Mouse (Mus musculus): ENCODE data around the gene Med24. TPM values are rescaled to one million over a fixed set of nuclear protein-coding genes. Genes with fewer than 3 reads are reported as not detected.

Med24 gene
- total RNA-seq, 4 experiments from 2014 or later = 118 to 162 (median 138) TPM

DNA sequence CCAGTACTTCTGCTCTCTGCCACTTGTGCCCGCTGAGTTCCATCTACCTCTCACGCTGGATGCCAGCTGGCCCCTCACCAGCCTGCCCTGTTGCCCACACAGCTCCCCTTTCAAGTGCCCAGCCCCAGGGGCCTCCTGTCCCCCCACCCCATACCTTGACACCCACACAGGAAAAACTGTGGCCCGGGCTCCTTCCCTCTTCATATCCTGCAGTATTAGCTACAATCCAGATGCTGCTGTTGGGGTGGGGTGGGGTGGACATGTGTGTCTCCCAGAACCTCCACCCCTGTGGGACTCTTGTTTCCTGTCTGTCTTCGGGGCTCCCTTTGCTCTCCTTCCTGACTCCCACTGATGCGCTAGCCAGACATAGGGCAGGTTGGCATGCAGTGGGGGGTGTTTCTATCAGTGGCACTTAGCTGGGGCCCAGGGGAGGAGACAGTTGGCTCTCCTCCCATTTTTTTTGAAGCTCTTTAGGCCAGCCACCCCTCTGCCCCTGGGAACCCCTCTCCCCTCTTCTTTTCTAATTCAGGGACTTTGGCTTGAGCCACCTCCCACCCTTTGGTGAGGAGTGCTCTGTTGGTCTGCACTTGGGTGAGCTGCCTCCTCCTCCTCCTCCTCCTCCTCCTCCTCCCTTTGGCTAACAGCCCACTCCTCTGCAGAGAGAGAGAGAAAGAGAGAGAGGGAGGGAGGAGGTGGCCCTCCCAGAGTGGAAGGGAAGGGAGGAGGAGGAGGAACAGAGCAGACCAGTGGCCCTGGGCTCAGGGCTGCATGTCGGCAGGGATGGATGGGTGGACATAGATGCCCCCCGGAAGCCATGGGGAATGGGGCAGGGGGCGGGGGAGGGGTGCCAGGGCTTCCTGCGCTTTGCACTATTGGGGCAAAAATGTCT, 36.4 kb upstream of the Med24 start:
- no peak for DNase-seq (ENCODE audit: low spot score in 2 of 2)

DNA sequence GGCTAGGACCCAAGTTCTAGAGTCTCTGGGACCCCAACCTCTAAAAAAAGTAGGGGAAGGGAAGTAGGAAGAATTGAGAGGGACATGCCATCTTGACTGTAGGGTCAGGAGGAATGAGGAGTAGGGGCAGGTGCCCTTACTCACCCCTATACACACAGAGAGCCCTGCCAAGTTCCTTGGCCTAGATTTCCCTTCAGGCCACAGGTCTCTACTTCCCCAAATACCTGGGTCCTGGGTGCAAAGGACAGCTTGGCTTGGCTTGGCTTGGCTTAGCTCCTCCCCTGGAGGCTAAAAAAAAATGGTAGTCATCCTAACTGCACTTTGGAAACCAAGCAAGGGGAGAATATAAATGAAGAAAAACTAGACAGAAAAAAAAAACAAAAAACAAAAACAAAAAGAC, 35.5 kb upstream of the Med24 start:
- no peak for DNase-seq (ENCODE audit: low spot score in 2 of 2)

DNA sequence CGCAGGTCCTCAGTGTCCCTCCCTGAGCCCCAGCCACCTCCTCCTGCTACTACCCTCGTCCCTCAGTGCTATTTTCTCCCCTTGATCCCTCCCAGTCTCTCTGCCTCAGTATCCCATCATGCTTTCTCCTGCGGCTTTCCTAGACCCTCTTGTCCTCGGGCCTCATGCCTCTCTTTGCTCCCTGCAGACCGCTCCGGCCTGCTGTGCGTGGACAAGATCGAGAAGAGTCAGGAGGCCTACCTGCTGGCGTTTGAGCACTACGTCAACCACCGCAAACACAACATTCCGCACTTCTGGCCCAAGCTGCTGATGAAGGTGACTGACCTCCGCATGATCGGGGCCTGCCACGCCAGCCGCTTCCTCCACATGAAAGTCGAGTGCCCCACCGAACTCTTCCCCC, 34.9 kb upstream of the Med24 start:
- DNase-seq (ENCODE audit: low spot score in 2 of 2) = no peak

DNA sequence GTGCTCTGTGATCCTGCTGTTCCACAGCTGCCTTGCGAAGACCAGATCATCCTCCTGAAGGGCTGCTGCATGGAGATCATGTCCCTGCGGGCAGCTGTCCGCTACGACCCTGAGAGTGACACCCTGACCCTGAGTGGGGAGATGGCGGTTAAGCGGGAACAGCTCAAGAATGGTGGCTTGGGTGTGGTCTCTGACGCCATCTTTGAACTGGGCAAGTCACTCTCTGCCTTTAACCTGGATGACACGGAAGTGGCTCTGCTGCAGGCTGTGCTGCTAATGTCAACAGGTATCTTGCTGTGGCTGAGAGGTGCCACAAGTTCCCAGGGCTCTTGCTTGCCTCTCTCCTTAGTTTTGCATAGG, 34.2 kb upstream of the Med24 start:
- DNase-seq (ENCODE audit: low spot score in 2 of 2) = no peak

DNA sequence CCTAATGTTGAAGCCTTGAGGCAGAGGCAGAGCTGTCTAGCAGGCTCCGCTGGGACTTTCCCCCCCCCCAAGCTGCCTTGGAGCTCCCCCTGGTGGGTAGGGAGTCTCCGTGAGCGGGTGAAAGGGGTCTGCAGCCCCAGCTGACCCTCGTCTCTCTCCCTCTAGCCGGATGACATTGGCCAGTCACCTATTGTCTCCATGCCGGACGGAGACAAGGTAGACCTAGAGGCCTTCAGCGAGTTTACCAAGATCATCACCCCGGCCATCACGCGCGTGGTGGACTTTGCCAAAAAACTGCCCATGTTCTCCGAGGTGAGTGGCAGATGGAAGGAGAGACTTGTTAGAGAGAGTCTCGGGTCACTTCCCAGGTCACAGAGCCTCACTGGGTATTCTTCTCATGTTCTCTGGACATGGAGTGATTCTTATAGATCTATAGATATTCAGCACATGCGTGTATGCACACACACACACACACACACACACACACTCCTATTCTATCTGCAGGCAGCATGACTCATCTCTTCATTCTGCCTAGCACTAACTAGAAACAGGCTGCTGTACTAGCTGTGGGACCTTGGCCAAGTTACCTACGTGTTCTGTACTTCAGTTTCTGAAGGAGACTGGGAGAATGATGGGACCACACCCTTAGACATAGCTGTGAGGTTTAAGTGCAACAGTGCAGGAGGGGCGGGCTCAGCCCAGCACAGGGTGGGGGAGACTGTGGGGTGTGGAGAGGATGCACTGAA, 33.7 kb upstream of the Med24 start:
- no peak for DNase-seq (ENCODE audit: low spot score in 2 of 2)

DNA sequence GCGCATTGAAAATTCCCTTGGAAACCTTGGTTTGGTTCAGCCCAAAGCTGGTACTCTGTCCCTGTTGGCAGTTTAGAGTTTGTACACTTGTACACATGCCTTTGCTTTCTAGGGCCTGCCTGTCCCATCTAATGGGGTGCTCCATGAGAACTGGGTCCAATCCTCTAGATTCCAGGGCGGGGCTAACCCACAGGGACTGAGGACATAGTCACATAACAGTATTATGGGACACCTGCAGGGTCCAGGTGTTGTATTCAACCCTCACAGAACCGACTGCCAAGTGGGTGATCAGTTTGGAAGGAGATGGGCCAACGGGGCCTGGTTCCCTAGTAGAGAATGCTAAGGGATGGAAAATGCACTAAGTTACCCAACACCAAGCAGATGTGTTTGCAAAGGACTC, 32.7 kb upstream of the Med24 start:
- no peak for DNase-seq (ENCODE audit: low spot score in 2 of 2)

DNA sequence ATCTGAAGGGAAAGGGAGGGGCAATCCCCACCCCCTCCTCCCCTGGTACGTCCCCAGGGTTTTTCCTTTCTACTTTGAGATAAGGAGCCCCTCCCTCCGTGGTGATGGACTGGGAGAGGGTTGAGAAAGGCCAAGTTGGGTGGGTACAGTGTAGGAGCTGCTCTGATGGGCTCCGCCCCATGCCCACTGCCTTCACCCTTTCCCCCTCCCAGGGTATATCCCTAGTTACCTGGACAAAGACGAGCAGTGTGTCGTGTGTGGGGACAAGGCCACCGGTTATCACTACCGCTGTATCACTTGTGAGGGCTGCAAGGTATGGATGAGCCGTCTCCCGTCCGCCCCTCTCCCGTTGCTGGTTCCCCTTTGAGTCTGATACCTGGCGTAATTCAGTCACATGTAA, 27.5 kb upstream of the Med24 start:
- DNase-seq (ENCODE audit: low spot score in 2 of 2) = no peak

DNA sequence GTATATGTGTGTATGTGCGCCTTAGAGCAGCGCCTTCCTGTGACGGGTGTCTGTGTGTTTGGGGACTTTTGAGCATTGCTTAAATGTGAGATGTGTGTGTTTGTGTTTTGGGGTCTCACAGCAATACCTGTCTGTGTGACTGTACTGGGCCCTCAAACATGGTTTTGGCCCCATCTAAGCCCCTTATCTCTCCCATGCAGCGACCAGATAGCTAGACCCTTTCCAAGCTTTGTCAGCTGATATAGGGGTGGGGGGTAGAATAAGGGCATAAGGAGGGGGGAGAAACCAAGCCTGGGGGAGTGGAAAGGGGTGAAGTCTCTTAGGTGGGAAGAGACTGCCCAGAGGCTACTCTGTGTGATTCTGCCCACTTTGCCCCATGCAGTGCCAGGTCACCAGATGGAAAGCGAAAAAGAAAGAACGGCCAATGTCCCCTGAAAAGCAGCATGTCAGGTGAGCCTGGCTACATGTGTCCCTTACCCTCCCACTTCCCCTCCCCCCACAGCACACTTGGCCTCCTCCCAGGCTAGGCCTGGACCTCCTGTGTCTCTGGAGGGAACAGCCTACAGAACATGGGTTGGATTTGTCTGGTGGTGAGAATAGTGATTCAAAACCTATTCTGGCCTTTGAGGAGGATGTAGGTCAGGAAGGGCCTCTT, 26.6 kb upstream of the Med24 start:
- DNase-seq (ENCODE audit: low spot score in 2 of 2) = no peak

DNA sequence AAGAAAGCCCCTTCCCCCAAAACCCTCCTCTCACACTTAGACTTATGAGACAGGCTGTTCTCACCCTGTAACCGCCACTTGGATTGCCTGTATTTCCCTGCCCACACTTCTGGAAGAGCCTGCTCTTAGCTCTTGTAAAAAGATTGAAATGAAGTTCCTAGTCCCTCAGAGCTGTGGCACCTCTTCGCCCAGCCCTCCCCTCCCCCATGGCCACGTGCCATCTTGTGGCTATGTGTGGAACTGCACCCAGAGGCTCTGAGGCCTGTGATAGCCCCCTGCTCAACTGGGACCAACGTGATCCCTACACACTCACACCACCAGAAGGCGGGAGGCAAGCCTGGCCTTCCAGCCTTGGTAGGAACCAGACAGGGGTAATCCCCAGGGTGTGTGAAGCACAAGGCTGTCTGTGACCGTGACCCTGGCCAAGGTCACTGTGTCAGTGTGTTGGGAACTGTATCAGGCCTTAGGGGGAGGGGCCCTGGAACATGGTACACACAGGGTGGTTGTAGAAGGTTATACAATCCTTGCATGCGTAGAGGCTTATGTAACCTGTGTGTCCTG, 25.5 kb upstream of the Med24 start:
- no peak for DNase-seq (ENCODE audit: low spot score in 2 of 2)

DNA sequence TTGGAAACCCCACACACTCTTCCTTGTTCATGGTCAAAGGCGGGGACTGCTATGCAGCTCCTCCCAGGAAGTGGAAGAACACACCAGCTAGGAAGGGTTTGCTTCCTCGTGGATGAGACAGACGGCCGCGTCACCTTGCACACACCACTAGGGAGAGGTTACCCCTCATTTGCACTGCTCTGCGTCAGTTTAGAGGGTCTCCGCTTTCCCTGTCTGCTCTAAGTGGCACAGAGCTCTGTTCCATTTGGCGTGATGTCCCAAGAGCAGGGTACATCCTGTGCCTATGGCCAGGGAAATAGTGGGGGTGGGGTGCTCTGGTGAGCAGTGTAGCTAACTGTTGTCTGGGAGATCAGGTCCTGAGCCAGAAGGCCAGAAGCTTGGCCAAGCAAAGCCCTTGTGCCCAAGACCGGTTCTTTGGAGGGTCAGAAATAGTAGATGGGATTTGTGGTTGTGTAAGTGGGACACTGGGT, 25.0 kb upstream of the Med24 start:
- no peak for DNase-seq (ENCODE audit: low spot score in 2 of 2)

DNA sequence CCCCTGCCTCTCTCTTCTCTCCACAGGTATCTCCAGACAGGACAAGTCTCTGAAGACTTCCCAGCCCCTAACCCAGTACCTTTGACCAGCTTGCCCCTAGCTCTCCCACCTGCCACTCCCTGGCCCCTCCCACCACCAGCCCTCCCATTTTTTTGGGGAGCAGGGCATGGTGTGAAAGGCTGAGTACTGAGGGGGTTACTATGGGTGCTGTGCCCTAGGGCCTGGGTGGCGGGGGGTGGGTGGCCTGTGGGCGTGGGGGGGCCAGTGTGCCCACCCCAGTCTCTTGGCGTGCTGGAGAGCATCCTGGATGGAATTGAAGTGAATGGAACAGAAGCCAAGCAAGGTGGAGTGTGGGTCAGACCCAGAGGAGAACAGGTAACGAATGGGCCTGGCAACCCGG, 24.0 kb upstream of the Med24 start:
- DNase-seq (ENCODE audit: low spot score in 2 of 2) = no peak

DNA sequence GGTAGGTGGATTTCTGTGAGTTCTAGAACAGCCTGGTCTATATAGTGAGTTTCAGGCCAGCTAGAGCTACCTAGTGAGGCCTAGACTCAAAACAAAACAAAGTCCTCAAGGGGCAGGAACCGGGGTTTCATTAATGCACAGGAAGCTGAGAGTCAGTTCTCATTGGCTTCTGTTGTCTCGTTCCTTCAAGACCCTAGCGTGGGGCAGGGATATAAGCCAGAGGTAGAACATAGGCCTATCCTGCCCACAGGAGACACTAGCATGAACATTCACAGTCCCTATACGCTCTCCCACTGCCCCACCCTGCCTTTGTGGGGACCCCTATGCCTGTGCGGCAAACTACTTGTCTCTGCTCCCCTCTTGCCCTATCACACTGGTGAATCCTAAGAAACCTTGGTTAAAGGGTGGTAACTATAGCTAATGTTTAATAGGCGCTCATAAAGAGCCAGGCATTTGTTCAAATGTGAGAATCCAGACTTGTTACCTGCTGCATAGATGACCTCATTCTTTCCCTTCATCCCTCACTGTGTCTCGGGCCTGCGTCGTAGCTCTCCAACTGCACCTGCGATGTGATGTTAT, 23.4 kb upstream of the Med24 start:
- no peak for DNase-seq (ENCODE audit: low spot score in 2 of 2)

DNA sequence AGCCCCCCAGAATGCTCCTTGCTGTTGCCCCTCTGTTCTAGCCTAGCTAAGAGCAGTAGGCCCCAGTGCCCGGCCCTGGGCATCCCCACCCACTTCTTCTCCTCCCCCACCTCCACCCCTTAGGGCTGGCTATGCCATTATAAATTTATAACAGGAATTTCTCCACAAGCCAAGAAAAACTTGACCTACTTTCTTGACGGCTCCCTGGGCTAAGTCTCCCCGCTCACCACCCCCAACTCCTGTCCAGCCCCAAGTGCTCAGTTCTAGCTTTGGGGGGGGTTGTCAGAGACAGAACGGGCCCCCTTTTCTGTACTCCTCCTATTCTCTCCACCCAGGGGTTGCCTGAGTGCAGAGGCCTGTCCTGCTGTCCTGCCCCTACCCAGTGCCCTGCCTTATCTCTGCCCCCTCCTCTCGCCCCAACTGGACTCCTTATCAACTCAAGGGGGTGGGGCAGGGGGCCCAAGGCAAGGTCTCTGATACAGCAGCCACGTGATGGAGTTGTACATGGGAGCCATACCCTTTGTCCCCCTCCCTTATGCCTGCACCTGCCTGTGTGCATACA, 22.1 kb upstream of the Med24 start:
- no peak for DNase-seq (ENCODE audit: low spot score in 2 of 2)

DNA sequence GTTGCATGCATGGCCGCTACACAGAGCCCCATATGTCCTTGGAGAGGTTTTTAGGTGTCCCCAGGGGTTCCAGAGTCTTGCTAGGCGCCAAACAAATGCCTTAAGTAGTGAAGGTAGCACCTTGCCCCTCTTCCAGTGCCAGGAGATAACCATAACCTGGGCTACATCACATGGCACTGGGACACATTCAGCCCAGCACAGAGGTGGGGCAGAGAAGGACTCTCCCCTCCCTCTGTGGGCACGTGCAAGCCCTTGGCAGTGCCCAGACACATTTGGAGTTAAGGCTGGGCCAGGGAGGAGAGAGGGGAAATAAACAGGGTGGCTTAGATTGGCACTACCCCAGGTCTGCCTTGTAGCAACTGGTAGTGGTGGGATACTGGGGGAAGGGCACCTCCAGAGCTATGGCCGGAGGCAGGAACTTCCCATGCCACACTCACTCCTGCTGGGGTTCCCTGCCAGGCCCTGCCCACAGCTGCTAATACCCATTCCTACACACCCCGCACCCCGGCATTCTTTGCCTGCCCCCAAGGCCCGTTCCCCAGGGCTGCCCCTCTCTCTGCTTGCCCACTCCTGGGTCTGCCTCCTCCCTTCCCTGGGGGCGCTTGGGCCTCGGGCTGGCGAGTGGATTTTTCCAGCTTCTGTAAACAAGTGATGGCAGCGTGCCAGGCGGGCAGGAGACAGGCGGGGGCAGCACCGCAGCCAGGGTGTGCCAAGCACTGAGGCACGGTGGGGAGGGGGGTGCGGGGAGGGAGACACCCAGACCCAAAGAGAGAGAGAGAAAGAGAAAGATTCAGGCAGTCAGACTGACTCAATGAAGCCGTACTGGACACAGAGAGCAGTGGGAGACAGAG, 21.3 kb upstream of the Med24 start:
- DNase-seq (ENCODE audit: low spot score in 2 of 2) = peak; percentile 85 to 86

DNA sequence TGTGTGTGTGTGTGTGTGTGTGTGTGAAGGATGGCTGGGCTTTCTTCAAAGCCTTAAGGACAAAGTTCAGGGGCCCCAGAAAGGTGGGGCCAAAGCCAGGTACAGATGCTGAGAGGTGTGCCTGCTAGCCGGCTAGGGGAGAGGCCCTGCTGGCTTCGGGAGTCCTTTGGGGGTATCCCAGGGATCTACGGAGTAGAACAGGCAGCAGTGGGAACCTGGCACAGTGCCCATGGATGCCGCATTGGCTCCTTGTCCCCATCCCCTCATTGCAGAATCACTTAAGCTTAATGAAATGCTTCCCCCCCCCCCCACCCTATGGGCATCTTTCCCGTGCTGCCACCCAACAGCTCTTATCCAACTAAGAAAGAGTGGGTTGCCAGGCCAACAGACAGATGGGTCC, 20.5 kb upstream of the Med24 start:
- no peak for DNase-seq (ENCODE audit: low spot score in 2 of 2)

DNA sequence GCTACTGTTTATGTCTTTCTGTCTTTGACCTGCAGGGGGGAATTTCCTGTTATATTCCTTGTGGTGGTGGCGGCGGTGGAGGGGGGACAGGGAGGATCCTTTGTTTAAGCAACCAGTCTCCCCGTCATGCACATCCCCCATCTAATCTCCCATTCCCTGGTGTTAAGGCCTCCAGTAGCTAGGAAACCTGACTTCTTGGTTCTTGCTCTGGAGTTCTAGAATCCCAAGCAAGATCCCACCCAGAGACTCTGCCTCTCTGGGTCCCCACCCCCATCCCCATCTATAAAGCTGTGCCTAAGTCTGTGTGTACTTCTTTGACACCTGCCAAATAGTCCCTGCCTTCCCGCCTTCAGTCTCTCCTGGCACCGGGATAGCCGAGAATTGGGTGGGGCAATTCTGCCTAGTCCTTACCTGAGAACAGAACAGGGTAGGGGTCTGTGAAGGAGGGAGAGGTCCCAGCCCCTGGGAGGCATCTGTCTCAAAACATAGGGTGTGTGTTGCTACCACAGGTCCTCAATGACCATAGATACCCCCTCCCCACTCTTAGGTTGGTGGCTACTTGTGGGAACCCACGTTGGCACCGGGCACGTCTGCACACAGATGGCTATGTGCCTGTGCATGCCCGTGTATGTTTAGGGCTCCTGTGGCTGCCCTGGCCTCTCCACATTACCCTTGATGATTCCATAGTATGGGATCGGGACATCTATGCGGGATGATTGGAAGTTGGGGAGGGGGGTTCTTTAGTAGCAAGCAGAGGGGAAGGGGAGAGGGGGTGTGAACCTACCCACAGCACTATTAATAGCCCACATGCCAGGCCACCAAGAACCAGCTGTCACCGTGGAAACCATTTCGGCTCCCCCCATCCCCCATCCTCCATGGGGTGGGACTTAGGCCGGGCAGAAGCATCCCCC, 19.5 kb upstream of the Med24 start:
- DNase-seq (ENCODE audit: low spot score in 2 of 2) = no peak

DNA sequence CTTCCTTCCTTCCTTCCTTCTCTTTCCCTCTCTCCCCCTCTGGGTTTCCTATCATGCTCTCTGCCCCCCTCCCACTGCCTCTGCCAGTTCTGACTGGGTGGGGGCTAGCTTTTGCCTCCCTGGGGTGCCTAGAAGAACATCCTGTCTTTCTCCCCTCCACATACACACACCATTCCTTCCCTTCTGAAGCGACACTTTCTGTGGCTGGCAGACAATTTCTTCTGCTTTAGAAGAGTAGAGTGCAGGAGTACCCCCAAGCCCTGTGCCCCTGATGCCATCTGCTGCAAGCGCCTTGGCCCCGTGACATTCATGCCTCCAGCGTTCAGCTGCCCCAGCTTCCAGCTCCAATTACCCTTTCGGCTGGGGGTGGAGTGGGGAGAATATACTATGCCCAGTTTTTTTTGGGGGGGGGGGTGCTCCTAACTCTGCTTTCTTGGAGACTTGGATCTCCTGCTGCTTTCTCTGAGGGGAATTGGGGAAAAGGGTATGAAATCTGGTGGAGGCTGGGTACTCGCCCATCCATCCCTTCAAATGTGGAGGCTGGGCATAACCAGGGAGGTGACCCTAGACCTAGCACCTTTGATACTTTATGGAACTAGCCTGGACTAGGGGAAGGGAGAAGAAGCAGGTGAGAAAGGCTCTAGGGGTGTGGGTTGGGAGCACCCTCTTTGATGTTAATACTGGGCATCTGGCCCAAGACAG, 18.7 kb upstream of the Med24 start:
- no peak for DNase-seq (ENCODE audit: low spot score in 2 of 2)

DNA sequence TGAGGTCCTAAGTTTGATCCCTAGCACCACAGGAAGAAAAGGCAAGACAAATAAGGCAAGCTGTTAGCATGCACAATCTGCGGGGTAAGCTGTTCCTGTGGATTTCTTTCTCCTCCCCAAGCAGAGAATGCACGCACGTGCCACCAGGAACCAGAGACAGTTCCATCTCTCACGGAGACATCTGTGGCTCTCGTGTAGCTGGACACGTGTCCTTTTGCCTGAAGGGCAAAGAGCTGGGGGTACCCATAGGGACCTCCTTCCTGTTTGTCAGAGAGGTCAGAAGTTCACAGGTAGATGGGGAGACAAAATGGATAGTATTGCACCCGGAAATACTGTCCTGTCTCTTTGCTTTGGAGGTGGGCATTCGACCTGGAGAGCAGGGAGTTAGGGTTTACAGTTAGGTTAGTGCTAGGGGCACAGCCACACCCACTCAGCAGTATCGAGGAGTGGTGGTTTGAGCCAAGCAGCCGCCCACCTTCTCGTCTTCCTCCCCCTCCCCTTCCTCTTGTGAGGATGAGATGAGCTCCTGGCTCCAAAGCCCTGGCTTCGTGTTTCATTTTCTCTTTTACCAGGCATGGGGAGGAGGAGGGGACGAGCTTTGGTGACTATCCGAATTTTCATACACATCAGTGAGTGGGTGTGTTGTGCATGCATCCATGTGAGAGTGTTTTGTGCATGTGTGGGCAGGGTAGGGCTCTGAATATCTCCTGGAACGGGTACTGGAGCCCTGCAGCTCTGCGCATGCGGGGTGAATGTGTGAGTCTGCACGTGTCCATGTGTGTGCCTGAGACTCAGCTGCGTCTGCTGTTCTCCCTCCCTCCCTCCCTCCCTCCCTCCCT, 17.8 kb upstream of the Med24 start:
- DNase-seq (ENCODE audit: low spot score in 2 of 2) = peak; percentile 93 to 96

All from layer of hippocampus, adult 8-10 months (tissue).